Mouse (Mus musculus) olfactory bulb, adult 2 months (tissue): ENCODE data around the gene Catsperz.

Experiments
- CTCF ChIP-seq: fragments of 200-500 bp; IDR thresholded peaks from 2 replicates; pipeline ENCODE4 v1.5.1; 2012; ENCODE audit warnings: low read depth, mild to moderate bottlenecking, low read length, moderate library complexity; ENCODE audit not compliant: insufficient read depth
- POLR2A ChIP-seq: fragments of 200-500 bp; IDR thresholded peaks from 2 replicates; pipeline ENCODE4 v1.6.1; 2012; ENCODE audit warnings: mild to moderate bottlenecking, low read depth, low read length, moderate library complexity; ENCODE audit not compliant: insufficient read depth

- no peak for TF ChIP-seq CTCF
- no peak for TF ChIP-seq POLR2A
Measured at GRCm38 (mm10) chr19:6932018-6932417, 6.8 kb upstream of the Catsperz start.
